Mouse (Mus musculus) liver, adult 2 months (tissue): ENCODE measurements around the gene Tenm2.

Experiments used
- CTCF ChIP-seq: fragments of 200-500 bp; IDR thresholded peaks from 2 replicates; pipeline ENCODE4 v1.5.1; 2011; ENCODE audit warnings: low read depth, low read length, control low read depth
- POLR2A ChIP-seq: fragments of 200-500 bp; IDR thresholded peaks from 2 replicates; pipeline ENCODE4 v1.6.1; 2011; ENCODE audit warnings: low read length, control low read depth; ENCODE audit not compliant: insufficient read depth; ENCODE audit errors: extremely low read depth

GRCm38 (mm10) chr11:36137276-36137675 is 1098.5 kb downstream of the Tenm2 start:
- TF ChIP-seq CTCF (no peak), POLR2A (no peak)
